Mouse (Mus musculus) spleen, postnatal 36 days (tissue): Measurements from ENCODE around the gene Steap3.
"Not testable (repeated sequence)": the region's sequence is repeated elsewhere in the genome, so short reads cannot be mapped to it uniquely, and the experiment has no call there.

Source experiments
- DNase-seq, 2 experiments: peaks; one replicate each; pipeline ENCODE4 v3.0.0; 2022; ENCODE audit warnings: low spot score in 2 of 2, mixed read lengths in 1 of 2

The Steap3 gene

GRCm38 (mm10) chr1:120272605-120273004 lies at the start of gene Steap3:
Gene Steap3 (minus strand): TSS chr1:120272705.
- no peak for DNase-seq

- no peak for DNase-seq
Observed at GRCm38 (mm10) chr1:120321270-120322021, 48.9 kb upstream of the Steap3 start.

- DNase-seq = no peak
Observed at GRCm38 (mm10) chr1:120305801-120306200, 33.3 kb upstream of the Steap3 start.

GRCm38 (mm10) chr1:120296936-120297335 lies 24.4 kb upstream of the Steap3 start:
- DNase-seq = no peak

GRCm38 (mm10) chr1:120293803-120294202 lies 21.3 kb upstream of the Steap3 start:
- peak; percentile 20 to 42 for DNase-seq

GRCm38 (mm10) chr1:120291709-120292108 lies 19.2 kb upstream of the Steap3 start:
- no peak for DNase-seq

GRCm38 (mm10) chr1:120289843-120290242 lies 17.3 kb upstream of the Steap3 start:
- DNase-seq = no peak

GRCm38 (mm10) chr1:120287679-120288078 lies 15.2 kb upstream of the Steap3 start:
- no peak for DNase-seq

GRCm38 (mm10) chr1:120276058-120276457 lies 3.6 kb upstream of the Steap3 start:
- not testable (repeated sequence) for DNase-seq

GRCm38 (mm10) chr1:120275224-120275623 lies 2.7 kb upstream of the Steap3 start:
- DNase-seq = no peak

GRCm38 (mm10) chr1:120270882-120271281 lies 1.6 kb downstream of the Steap3 start:
- peak; percentile 26 to 35 for DNase-seq

- DNase-seq = no peak
Observed at GRCm38 (mm10) chr1:120270115-120270514, 2.4 kb downstream of the Steap3 start.

- DNase-seq = no peak
Observed at GRCm38 (mm10) chr1:120267631-120268030, 4.9 kb downstream of the Steap3 start.

GRCm38 (mm10) chr1:120266460-120266859 lies 6.0 kb downstream of the Steap3 start:
- DNase-seq = no peak

- DNase-seq = peak; percentile 89 to 91
Observed at GRCm38 (mm10) chr1:120264861-120265686, 7.4 kb downstream of the Steap3 start.

- no peak for DNase-seq
Observed at GRCm38 (mm10) chr1:120263226-120263625, 9.3 kb downstream of the Steap3 start.

GRCm38 (mm10) chr1:120261166-120261565 lies 11.3 kb downstream of the Steap3 start:
- no peak for DNase-seq

- DNase-seq = peak; percentile 32 to 52
Observed at GRCm38 (mm10) chr1:120259249-120259648, 13.3 kb downstream of the Steap3 start.

GRCm38 (mm10) chr1:120258744-120259143 lies 13.8 kb downstream of the Steap3 start:
- peak in 1 of 2 experiments; percentile 10 for DNase-seq

- no peak for DNase-seq
Observed at GRCm38 (mm10) chr1:120258245-120258644, 14.3 kb downstream of the Steap3 start.

- DNase-seq = no peak
Observed at GRCm38 (mm10) chr1:120253751-120254150, 18.8 kb downstream of the Steap3 start.

- no peak for DNase-seq
Observed at GRCm38 (mm10) chr1:120252519-120253160, 19.9 kb downstream of the Steap3 start.
